Mouse (Mus musculus): ENCODE measurements around the gene Adap1. TPM values are rescaled to one million over a fixed set of nuclear protein-coding genes. Genes with fewer than 3 reads are reported as not detected.

Gene Adap1
- total RNA-seq, 4 experiments from 2014 or later = 2.5 to 7.0 (median 3.9) TPM

GRCm38 (mm10) chr5:139320424-139320823 is 5.0 kb downstream of the Adap1 start:
- DNase-seq = no peak

- no peak for DNase-seq
Measured at GRCm38 (mm10) chr5:139317751-139318504, 7.5 kb downstream of the Adap1 start.

- DNase-seq = no peak
Measured at GRCm38 (mm10) chr5:139316982-139317675, 8.3 kb downstream of the Adap1 start.

GRCm38 (mm10) chr5:139314941-139315642 is 10.3 kb downstream of the Adap1 start:
- DNase-seq = no peak

- DNase-seq = no peak
Measured at GRCm38 (mm10) chr5:139313536-139313935, 11.9 kb downstream of the Adap1 start.

GRCm38 (mm10) chr5:139311822-139312221 is 13.6 kb downstream of the Adap1 start:
- peak; percentile 52 for DNase-seq

GRCm38 (mm10) chr5:139310477-139310876 is 14.9 kb downstream of the Adap1 start:
- DNase-seq = no peak

- DNase-seq = no peak
Measured at GRCm38 (mm10) chr5:139309946-139310345, 15.5 kb downstream of the Adap1 start.

- DNase-seq = no peak
Measured at GRCm38 (mm10) chr5:139303646-139304061, 21.8 kb downstream of the Adap1 start.

GRCm38 (mm10) chr5:139302101-139302500 is 23.3 kb downstream of the Adap1 start:
- DNase-seq = no peak

GRCm38 (mm10) chr5:139297745-139298144 is 27.7 kb downstream of the Adap1 start:
- DNase-seq = no peak

GRCm38 (mm10) chr5:139297092-139297491 is 28.3 kb downstream of the Adap1 start:
- DNase-seq = no peak

- DNase-seq = no peak
Measured at GRCm38 (mm10) chr5:139294089-139294488, 31.3 kb downstream of the Adap1 start.

GRCm38 (mm10) chr5:139291811-139292560 is 33.4 kb downstream of the Adap1 start:
- DNase-seq = no peak

- DNase-seq = no peak
Measured at GRCm38 (mm10) chr5:139290467-139291259, 34.8 kb downstream of the Adap1 start.

- no peak for DNase-seq
Measured at GRCm38 (mm10) chr5:139288591-139288990, 36.8 kb downstream of the Adap1 start.

GRCm38 (mm10) chr5:139287787-139288186 is 37.6 kb downstream of the Adap1 start:
- DNase-seq = no peak

- DNase-seq = no peak
Measured at GRCm38 (mm10) chr5:139287099-139287498, 38.3 kb downstream of the Adap1 start.

GRCm38 (mm10) chr5:139286142-139286941 is 39.1 kb downstream of the Adap1 start:
- no peak for DNase-seq

GRCm38 (mm10) chr5:139285383-139286067 is 39.9 kb downstream of the Adap1 start:
- DNase-seq = no peak

Data from adrenal gland, adult 8-10 months (tissue).